Mouse (Mus musculus): Measurements from ENCODE around the gene Tnni1. TPM values are rescaled to one million over a fixed set of nuclear protein-coding genes. Genes with fewer than 3 reads are reported as not detected.

The Tnni1 gene
- polyA plus RNA-seq, 1 experiment: 3,569 TPM

DNA sequence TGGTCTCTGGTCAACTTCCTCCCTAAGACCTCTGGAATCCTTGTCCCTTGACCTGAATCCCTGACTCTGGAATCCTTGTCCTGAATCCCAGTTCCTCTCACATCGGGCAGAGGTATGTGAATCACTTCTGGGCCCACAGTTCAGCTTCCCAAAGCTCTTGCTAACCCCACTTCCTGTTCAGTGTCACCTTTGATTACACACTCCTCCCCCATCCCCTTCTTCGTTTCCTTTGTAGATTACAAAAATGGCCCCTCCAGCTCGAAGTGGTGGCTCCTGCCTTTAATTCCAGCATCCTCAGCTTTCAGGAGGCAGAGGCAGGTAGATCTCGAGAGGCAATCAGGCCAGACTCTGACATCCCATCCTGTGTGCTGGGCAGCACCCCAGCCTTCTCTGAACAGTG lies 38.4 kb downstream of the Tnni1 start:
- H3K4me2 ChIP-seq (ENCODE audit: low read depth): no peak overlapping the region

DNA sequence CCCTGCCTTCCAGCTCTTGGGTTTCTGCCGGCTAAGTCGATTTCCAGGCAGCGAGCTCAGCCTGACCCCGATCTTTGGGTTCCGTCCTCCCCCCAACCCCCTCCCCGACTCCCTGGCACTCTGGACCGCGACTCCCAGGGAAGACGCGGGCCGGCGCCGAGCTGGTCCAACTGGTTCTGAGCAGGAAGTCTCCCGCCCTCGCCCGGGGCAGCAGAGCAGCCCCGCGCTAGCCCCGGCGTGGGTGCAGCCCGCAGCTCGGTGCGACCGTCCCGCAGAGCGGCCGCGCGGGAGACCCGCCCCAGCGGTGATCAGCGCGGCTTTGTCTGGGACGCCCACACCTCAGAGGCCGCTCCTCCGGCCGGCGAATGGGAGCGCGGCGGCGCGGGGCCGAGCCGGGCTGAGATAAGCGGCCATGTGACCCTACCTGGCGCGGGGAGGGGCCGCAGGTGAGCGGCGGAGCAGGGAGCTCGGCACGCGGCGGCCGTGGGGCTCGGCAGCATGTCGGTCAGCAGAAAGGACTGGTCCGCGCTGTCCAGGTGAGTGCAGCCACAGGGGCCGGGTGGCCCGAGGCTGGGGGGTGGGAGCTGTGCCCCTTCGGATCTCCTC lies 39.4 kb downstream of the Tnni1 start, which contains the start of gene Lad1:
Gene Lad1, plus strand, starts transcription at position 118 of the 606 bp plus-strand sequence.
- H3K4me3 ChIP-seq: no peak within 1 kb of the TSS

More for the DNA sequence above, 38.4 kb downstream of the Tnni1 start:
- Histone ChIP-seq H3K27me3 (ENCODE audit: control insufficient read depth, insufficient read depth, insufficient read length) (peaks cover 4% of the 10 kb centered on the region), H3ac (ENCODE audit: control insufficient read depth, insufficient read length) (no peak overlapping the region), H3K4me3 (no peak overlapping the region), H3K36me3 (ENCODE audit: control insufficient read depth, insufficient read depth) (no peaks in the 10 kb centered on the region), H3K79me2 (ENCODE audit: control insufficient read depth, insufficient read depth) (no peaks in the 10 kb centered on the region)
- no peak for TF ChIP-seq TCF3 (IDR thresholded peaks at IDR 0.05; ENCODE audit: insufficient read length, low read depth)
- no peak for TF ChIP-seq SRF (IDR thresholded peaks at IDR 0.05; ENCODE audit: control insufficient read depth, insufficient read length, low read depth)
- no peak for TF ChIP-seq REST (IDR thresholded peaks at IDR 0.05; ENCODE audit: insufficient read depth, insufficient read length)
- no peak for TF ChIP-seq POLR2AphosphoS2 (IDR thresholded peaks at IDR 0.05; ENCODE audit: insufficient read length, low read depth)
- no peak for TF ChIP-seq POLR2A (IDR thresholded peaks at IDR 0.05; ENCODE audit: insufficient read length, low read depth)
- TF ChIP-seq TCF12 (IDR thresholded peaks at IDR 0.05; ENCODE audit: insufficient read depth, poor library complexity, severe bottlenecking): no peak
- no peak for TF ChIP-seq CEBPB (IDR thresholded peaks at IDR 0.05; ENCODE audit: insufficient read depth, poor library complexity, severe bottlenecking)
- TF ChIP-seq USF1 (IDR thresholded peaks at IDR 0.05; ENCODE audit: low read depth): no peak
- TF ChIP-seq MAX (IDR thresholded peaks at IDR 0.05; ENCODE audit: low read depth): no peak
- TF ChIP-seq MYOG (IDR thresholded peaks at IDR 0.05; ENCODE audit: control insufficient read depth in 1 of 3, insufficient read depth in 1 of 3, insufficient read length in 2 of 3, low read depth in 2 of 3): no peak
- TF ChIP-seq MYOD1 (IDR thresholded peaks at IDR 0.05; ENCODE audit: control insufficient read depth in 1 of 3, insufficient read length in 2 of 3, low read depth in 2 of 3): no peak
- no peak for TF ChIP-seq E2F4 (IDR thresholded peaks at IDR 0.05; ENCODE audit: insufficient read depth)

DNA sequence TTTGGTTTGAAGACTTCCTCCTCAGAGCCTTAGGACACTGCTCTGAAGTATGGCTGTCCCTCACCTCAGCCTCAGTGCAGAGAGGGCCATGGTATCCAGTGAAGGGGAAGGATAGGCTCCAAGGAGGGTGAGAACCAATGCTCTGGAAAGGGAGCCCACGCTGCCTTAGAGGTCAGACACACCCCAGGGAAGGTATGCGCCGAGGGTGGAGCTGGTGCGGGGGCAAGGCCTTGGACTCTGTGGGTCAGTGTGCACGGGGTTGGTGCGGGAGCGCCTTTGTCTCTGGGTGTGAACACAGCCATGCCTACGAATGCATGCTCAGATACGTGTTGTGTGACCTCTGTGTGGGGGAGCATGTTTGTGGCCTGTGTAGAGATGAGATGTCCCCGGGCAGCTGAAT lies 40.8 kb downstream of the Tnni1 start:
- TF ChIP-seq REST (IDR thresholded peaks at IDR 0.05; ENCODE audit: insufficient read depth, insufficient read length): no peak
- TF ChIP-seq E2F4 (IDR thresholded peaks at IDR 0.05; ENCODE audit: insufficient read depth): no peak
- TF ChIP-seq SRF (IDR thresholded peaks at IDR 0.05; ENCODE audit: control insufficient read depth, insufficient read length, low read depth): no peak
- TF ChIP-seq POLR2A (IDR thresholded peaks at IDR 0.05; ENCODE audit: insufficient read length, low read depth): no peak
- no peak for TF ChIP-seq CEBPB (IDR thresholded peaks at IDR 0.05; ENCODE audit: insufficient read depth, poor library complexity, severe bottlenecking)
- TF ChIP-seq TCF3 (IDR thresholded peaks at IDR 0.05; ENCODE audit: insufficient read length, low read depth): no peak
- Histone ChIP-seq H3K27me3 (ENCODE audit: control insufficient read depth, insufficient read depth, insufficient read length) (peaks cover 4% of the 10 kb centered on the region), H3K4me2 (ENCODE audit: low read depth) (no peak overlapping the region), H3ac (ENCODE audit: control insufficient read depth, insufficient read length) (no peak overlapping the region), H3K36me3 (ENCODE audit: control insufficient read depth, insufficient read depth) (no peaks in the 10 kb centered on the region), H3K4me3 (no peak overlapping the region), H3K79me2 (ENCODE audit: control insufficient read depth, insufficient read depth) (no peaks in the 10 kb centered on the region)

More for the DNA sequence above, 39.4 kb downstream of the Tnni1 start, which contains the start of gene Lad1:
- no peaks in the 10 kb centered on the region for H3K79me2 ChIP-seq (ENCODE audit: control insufficient read depth, insufficient read depth)
- peaks cover 4% of the 10 kb centered on the region for H3K27me3 ChIP-seq (ENCODE audit: control insufficient read depth, insufficient read depth, insufficient read length)
- no peaks in the 10 kb centered on the region for H3K36me3 ChIP-seq (ENCODE audit: control insufficient read depth, insufficient read depth)
- H3ac ChIP-seq (ENCODE audit: control insufficient read depth, insufficient read length): no peak within 1 kb of the TSS
- no peak within 1 kb of the TSS for H3K4me2 ChIP-seq (ENCODE audit: low read depth)
- TF ChIP-seq CEBPB (IDR thresholded peaks at IDR 0.05; ENCODE audit: insufficient read depth, poor library complexity, severe bottlenecking) (no peak), POLR2A (IDR thresholded peaks at IDR 0.05; ENCODE audit: insufficient read length, low read depth) (no peak), TCF3 (IDR thresholded peaks at IDR 0.05; ENCODE audit: insufficient read length, low read depth) (no peak), MAX (IDR thresholded peaks at IDR 0.05; ENCODE audit: low read depth) (no peak), SRF (IDR thresholded peaks at IDR 0.05; ENCODE audit: control insufficient read depth, insufficient read length, low read depth) (no peak), E2F4 (IDR thresholded peaks at IDR 0.05; ENCODE audit: insufficient read depth) (no peak), TCF12 (IDR thresholded peaks at IDR 0.05; ENCODE audit: insufficient read depth, poor library complexity, severe bottlenecking) (no peak), REST (IDR thresholded peaks at IDR 0.05; ENCODE audit: insufficient read depth, insufficient read length) (no peak)

DNA sequence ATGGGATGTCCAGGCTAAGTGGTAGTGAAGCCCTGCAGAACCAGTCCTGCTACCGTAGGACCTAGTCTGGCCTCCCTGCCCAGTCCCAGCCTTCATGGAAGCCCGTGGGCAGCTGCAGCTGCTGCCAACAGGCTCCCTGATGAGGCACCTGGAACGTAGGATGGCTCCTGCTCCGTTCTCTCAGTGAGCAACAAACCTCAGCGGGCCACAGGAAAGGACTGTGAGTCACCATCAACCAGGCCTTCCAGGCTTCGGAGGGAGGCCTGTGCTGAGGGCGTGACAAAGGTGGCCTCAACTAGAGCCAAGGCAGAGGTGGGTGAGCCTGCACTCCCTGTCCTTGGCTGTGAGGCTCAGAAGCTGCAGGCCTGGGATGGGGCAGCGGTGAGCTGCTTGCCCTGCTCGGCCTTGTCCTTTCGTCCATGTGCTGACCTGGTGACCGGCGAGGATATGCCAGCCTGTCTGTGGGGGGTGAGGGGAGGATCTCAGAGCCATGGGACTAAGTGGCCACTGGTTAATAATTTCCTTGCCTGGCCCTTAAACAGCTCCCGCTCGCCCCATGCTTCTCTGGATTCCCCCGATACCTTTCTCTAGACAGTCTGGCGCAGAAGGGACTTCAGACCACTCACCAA lies 41.6 kb downstream of the Tnni1 start:
- Histone ChIP-seq H3K36me3 (ENCODE audit: control insufficient read depth, insufficient read depth) (no peaks in the 10 kb centered on the region), H3K4me2 (ENCODE audit: low read depth) (no peak overlapping the region), H3ac (ENCODE audit: control insufficient read depth, insufficient read length) (no peak overlapping the region), H3K79me2 (ENCODE audit: control insufficient read depth, insufficient read depth) (no peaks in the 10 kb centered on the region), H3K27me3 (ENCODE audit: control insufficient read depth, insufficient read depth, insufficient read length) (peaks cover 4% of the 10 kb centered on the region), H3K4me3 (no peak overlapping the region)
- TF ChIP-seq TCF3 (IDR thresholded peaks at IDR 0.05; ENCODE audit: insufficient read length, low read depth): no peak
- no peak for TF ChIP-seq CEBPB (IDR thresholded peaks at IDR 0.05; ENCODE audit: insufficient read depth, poor library complexity, severe bottlenecking)
- no peak for TF ChIP-seq POLR2AphosphoS2 (IDR thresholded peaks at IDR 0.05; ENCODE audit: insufficient read length, low read depth)
- peak in 2 of 3 experiments; percentile 3 to 81 for TF ChIP-seq MYOG (IDR thresholded peaks at IDR 0.05; ENCODE audit: control insufficient read depth in 1 of 3, insufficient read depth in 1 of 3, insufficient read length in 2 of 3, low read depth in 2 of 3)
- no peak for TF ChIP-seq REST (IDR thresholded peaks at IDR 0.05; ENCODE audit: insufficient read depth, insufficient read length)
- TF ChIP-seq MYOD1 (IDR thresholded peaks at IDR 0.05; ENCODE audit: control insufficient read depth in 1 of 3, insufficient read length in 2 of 3, low read depth in 2 of 3): peak in 1 of 3 experiments; percentile 82
- no peak for TF ChIP-seq POLR2A (IDR thresholded peaks at IDR 0.05; ENCODE audit: insufficient read length, low read depth)
- TF ChIP-seq TCF12 (IDR thresholded peaks at IDR 0.05; ENCODE audit: insufficient read depth, poor library complexity, severe bottlenecking): no peak
- no peak for TF ChIP-seq MAX (IDR thresholded peaks at IDR 0.05; ENCODE audit: low read depth)
- TF ChIP-seq USF1 (IDR thresholded peaks at IDR 0.05; ENCODE audit: low read depth): no peak
- TF ChIP-seq E2F4 (IDR thresholded peaks at IDR 0.05; ENCODE audit: insufficient read depth): no peak
- TF ChIP-seq SRF (IDR thresholded peaks at IDR 0.05; ENCODE audit: control insufficient read depth, insufficient read length, low read depth): no peak

Data from myocyte (in vitro differentiated cells).